Mouse (Mus musculus) left cerebral cortex, postnatal 14 days (tissue): ENCODE data around the gene Sh3rf1. TPM values are rescaled to one million over a fixed set of nuclear protein-coding genes. Genes with fewer than 3 reads are reported as not detected.

ENCODE experiments used
- DNase-seq, 2 experiments: peaks; one replicate each; pipeline ENCODE4 v3.0.0; 2021 to 2022; ENCODE audit warnings: low spot score in 2 of 2, mixed read lengths in 1 of 2
- intact Hi-C: fragments of 180-260 bp; cut with DNase I; formaldehyde crosslinking; loops from one replicate; pipeline ENCODE4 v1.15.1; 2025
- total RNA-seq, 2 experiments: library from RNA; stranded (reverse); gene quantifications; 2 replicates each; pipeline ENCODE4 v1.2.3; 2021

Sh3rf1 gene
- total RNA-seq, 2 experiments from 2014 or later, result 39.5 to 41.7 TPM

DNA sequence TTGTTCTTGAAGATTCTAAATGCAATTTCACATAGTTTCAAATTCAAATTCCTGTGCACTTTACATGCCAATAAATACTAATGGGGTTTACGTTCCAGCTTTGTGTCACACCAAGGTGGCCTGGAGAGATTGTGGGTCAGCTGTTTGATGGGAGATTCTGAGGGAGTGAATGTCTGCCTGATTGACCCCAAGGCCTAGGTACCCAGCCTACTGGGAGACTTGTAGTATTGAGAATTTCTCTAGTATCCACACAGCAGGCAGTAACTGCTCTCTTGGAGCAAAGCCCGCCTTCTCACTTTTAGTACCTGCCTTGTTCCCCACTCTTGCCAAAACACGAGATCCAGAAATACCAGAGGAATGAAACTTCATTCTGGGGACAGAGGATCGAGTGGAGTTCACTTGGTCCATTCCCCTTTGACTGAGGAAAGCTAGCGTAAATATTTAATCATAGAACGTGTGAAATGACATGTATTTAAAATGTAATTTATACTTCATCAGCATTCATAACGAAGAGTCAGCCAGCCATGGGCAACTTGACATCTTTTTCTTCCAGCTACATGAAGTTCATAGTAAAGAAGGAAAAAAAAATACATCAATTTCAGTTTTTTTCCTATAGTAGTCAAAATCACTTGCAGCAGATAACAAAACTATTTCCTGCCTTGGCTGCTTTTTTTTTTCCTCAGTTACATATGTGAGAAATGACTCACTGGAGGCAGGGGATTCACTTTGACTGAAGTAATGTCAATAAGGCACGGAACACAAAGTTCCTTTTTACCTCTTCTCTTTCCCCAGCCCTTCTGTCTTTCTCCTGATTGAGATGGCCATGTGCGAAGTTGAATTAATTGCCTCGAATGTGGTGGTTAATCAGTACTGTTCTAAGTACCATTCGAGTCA, 52.0 kb downstream of the Sh3rf1 start:
- intact Hi-C loops, result no loop called here
- no peak for DNase-seq

DNA sequence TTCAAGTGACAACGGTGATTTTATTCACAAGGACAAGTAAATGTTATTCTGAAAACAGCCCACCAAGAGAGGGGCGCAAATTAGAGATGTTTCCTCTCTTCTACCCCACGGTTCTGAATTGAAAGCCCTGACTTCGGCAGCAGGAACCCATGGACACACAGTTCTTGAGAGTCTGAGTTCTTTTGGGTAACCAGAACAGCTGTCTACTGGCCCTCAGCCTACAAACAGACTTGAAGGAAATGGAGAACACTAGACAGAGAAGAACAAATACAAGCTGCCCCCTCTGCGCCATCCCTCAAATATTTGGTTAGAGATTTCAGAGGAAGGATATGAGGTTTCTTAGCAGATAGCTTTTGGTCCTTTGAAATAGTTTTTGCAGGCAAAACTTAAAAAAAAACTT, 52.7 kb downstream of the Sh3rf1 start:
- DNase-seq, result no peak
- intact Hi-C loops, result no loop called here

DNA sequence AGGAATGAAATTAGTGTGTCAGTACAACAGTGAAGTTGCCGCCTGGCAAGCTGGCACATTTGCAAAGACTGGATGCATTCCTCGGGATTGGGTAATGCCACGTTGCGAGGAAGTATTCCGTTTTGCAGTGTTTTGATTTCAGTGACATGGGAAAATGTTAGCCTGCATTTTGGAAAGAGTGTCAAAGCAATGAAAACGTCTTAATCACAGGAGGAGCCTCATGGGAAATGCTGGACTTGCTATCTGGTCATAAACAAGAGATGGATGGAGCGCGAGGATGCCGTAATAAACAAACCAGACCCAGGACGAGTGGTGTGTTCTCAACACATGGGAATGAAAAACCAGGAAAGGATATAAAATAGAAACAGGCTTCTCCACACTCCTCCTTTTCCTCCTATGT, 55.4 kb downstream of the Sh3rf1 start:
- intact Hi-C loops, result no loop called here
- no peak for DNase-seq

DNA sequence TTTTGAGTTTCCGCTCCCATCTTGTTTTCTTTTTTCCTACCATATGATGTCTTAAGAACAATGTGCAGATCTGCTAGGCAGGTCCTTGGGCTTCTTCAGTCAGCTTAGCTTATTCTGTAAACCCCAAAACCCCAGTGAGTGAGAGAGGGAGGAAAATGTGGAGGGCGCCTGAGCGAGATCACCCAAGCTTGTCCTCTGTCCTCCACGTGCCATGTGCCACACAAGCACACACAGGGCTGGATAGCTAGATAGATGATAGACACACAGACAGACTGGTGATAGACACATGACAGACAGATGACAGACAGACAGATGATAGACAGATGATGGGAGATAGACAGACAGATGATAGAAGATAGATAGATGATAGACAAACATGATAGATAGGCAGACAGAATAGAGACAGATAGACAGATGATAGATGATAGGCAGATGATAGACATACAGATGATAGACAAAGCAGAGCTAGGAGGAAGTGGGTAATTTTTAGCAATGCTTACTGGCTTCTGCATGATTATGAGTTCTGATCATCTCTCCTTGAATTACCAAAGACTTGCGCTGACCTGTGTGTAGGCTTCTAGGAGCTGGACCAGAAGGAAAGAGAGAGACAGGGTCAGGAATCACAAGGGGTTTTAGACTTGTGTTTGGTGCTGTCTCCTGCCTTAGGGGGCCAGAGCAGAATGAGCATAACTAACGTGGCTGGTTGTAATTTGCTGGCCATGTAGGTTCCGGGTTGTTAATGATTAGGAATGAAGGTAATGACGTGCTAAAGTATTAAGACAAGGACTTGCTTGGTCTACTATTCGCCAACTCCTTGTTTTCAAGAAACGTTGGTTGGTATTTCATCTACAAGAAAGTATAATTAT, 58.9 kb downstream of the Sh3rf1 start:
- intact Hi-C loops, result loop anchor here (10.0 kb wide), 1 partner anchor 58 kb away; the partner anchor contains the start of gene Sh3rf1
- no peak for DNase-seq

DNA sequence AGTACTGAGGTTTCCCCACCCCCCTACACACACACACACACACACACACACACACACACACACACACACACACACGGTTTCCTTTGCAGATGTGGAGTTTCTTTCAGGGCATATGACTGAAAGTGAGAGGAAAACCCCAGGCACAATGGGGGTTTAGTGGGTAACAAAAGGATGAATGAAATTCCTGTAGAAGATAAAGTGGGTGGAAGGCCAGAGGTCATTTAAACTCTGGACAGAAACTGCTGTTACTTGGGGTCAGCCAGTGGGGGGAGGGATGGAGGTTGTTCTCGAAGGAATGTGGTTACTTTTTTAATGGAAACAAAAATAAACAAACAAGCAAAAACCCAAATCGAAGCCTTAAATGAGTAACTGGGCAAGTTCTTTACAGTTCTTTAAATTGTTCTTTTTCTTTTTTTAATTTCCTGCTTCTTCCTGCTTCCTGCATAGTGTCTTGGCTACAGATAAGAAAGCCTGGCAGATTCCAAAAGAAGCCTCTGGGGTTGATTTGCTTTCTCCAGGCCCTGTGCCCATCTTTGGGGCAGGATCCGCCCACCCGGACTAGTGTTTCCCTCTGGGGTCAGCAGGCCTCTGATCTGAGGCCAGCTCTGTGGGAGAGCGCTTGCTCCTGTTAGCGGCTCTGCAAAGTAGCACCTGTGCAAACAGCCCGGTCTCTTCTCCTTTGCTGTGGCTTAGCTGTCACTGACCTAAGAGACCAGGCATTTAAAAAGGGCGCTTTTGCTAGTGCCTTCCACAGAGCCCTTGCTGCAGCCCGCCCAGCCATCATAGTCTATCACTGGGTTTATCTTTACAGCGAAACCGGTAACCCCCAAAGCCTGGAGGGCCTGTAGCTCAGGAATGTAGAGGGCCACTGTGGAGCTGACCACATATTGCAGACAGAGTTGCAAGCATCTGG, 59.8 kb downstream of the Sh3rf1 start:
- intact Hi-C loops, result loop anchor here (10.0 kb wide), 1 partner anchor 59 kb away; the partner anchor contains the start of gene Sh3rf1
- DNase-seq, result no peak

DNA sequence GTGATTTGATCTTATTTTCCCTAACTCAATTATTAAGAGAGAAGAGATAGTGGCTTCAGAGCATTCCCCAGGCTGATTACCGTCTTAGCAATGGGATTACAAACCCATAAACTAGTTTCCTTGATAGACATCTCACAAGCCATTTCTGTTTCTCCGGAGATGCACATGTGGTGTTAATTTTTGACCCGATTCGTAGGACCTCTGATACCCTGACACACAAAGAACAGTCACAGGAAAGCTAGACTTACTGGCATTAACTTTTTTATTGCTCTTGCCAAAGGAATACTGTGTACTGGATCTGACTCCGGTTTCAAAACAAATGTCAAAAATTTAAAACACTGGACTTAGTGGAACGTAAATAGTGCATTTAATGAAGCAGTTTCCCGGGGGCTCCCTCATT, 62.2 kb downstream of the Sh3rf1 start:
- DNase-seq, result no peak
- intact Hi-C loops, result loop anchor here (10.0 kb wide), 1 partner anchor 61 kb away; the partner anchor contains the start of gene Sh3rf1

DNA sequence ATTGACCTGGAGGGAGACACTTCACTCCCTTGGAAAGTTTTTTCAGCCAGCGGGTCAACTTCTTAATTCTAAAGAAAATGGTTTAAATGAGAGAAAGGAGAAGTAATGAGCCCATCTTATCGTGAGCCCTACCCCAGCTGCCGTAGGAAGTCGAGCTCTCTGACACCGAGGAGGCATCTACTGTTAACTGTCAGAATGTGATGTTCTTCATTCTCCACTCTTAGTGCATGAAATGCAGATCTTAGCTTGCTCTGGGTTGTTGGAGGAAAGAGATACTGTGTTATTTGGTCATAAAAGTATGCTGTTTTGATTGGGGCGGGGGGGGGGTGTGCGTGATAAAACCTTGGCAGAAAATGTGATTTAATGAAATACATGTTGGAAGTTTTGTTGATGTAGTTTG, 62.7 kb downstream of the Sh3rf1 start:
- DNase-seq, result no peak
- intact Hi-C loops, result loop anchor here (10.0 kb wide), 1 partner anchor 62 kb away; the partner anchor contains the start of gene Sh3rf1

DNA sequence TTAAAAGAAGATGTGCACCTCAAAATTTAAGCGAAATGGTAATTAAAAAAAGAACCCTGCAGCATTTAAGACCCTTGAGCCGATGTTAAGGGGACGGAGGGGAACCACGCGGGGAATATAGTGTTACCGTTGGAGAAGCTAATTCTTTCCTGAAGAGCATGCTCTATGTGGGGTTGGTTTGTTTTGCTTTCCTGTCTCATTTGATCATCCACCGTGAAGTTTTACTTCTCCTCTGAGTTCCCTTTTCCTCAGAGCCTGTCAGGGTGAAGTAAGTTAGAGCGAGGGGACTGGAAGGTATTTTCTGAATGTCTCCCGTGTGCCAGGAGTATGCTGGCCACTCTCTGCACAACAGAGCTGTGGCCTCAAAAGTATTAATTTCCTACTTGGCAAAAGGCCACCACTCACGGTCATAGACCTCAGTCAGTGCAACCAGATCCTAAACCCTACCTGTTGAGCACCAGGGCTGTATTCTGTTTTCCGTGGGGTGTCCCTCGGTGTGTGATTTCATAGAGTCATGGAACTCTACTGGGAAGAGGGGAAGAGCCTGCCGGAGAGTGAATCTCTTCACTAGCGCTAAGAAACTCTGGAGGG, 63.2 kb downstream of the Sh3rf1 start:
- intact Hi-C loops, result loop anchor here (10.0 kb wide), 1 partner anchor 62 kb away; the partner anchor contains the start of gene Sh3rf1
- DNase-seq, result no peak

DNA sequence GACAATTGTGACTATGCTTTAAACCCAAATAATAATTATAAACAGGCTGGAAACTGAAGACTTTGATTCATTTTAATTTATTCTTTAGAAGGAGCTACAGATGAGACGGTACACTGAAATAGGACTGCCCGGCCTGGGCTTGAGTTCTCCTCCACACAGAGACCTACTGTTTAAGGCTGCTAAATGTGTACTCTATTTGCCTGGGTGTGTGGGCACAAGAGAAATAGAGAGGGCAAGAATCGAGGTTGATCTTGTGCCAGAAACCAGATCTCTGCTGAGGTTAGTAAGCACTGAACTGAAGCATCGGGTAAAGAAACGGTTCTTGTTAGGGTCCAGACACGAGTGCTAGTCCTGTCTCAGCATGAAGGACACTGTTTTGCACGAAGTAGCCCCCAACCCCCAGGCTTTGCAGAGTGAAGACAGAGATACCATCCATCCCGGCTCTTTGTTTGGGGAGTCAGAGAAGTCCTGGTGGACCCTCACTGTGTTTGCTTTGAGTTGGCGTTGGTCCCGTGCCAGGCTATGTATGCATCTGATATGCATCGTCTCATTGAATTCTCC, 64.4 kb downstream of the Sh3rf1 start:
- peak; percentile 52 to 57 for DNase-seq
- intact Hi-C loops, result loop anchor here (10.0 kb wide), 1 partner anchor 63 kb away; the partner anchor contains the start of gene Sh3rf1

DNA sequence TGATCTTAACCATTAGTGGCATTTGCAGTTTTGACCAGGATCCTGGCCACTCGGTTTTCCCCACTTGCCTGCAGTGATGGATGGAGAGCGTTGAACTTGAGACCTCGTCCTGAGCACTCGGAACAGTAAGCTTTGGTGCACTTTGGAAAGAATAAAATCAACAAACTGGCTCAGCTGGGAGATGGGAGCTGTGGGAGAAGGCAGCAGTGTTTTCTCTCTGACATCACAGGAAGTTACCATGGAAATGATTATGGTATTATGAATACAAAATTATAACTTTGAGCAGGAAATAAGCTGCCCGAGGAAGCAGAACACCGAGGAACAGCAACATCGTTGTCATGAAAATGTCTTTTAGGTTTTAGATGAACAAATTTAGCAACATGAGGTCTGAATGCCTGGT, 65.0 kb downstream of the Sh3rf1 start:
- no peak for DNase-seq
- intact Hi-C loops, result loop anchor here (10.0 kb wide), 1 partner anchor 64 kb away; the partner anchor contains the start of gene Sh3rf1

DNA sequence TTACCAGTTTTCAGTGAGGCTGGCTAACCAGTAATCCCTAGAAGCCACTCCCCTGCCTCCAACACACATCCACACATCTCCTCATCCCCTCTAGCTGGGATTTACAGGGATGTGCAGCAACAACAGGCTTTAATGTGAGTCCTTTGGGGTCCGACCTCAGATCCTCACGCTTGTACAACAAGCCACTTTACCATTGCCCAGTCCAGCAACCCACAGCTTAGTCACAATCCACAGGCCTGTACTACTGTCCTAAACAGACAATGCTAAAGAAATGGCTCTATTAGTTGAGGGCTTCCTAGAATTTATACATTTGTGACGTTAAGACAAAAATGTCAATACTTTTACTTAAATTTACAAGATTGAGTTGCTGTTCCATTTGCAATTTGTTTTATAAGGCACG, 71.4 kb downstream of the Sh3rf1 start:
- no peak for DNase-seq
- intact Hi-C loops, result no loop called here

DNA sequence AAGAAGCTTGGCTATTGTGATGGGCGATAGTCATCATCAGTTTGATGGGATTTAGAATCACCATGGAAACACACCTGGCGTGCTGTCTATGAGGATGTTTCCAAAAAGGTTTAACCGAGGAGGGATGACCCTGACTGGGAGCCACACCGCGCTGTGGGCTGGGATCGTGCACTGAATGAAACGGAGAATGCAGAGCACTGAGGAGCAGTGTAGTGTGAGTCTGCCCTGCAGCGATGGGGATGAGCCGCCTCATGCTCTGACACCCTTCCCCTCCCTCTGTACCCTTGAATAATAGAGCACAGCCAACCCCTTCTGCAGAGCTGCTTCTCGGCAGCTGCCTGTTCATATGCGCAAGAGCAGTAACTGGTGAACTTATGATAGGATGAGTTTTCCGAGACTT, 71.8 kb downstream of the Sh3rf1 start:
- intact Hi-C loops, result no loop called here
- DNase-seq, result no peak

DNA sequence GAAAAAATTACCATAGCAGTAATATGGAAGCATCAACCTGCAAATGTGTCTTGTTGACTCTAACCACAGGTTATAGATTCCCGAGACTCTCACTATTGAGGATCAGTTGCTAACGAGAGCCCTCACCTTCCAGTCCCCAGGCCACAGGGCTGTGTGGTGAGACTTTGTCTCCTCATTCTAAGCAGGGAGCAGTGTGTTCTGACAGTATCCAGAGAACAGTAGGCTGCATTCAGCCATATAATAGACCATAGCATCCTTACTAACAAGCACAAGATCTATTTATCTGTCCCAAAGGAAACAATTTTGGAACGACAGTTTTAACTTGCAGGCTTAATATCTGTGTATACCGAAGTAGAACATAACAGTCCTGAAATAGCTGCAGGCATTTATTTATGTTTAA, 75.2 kb downstream of the Sh3rf1 start:
- intact Hi-C loops, result no loop called here
- DNase-seq, result no peak

DNA sequence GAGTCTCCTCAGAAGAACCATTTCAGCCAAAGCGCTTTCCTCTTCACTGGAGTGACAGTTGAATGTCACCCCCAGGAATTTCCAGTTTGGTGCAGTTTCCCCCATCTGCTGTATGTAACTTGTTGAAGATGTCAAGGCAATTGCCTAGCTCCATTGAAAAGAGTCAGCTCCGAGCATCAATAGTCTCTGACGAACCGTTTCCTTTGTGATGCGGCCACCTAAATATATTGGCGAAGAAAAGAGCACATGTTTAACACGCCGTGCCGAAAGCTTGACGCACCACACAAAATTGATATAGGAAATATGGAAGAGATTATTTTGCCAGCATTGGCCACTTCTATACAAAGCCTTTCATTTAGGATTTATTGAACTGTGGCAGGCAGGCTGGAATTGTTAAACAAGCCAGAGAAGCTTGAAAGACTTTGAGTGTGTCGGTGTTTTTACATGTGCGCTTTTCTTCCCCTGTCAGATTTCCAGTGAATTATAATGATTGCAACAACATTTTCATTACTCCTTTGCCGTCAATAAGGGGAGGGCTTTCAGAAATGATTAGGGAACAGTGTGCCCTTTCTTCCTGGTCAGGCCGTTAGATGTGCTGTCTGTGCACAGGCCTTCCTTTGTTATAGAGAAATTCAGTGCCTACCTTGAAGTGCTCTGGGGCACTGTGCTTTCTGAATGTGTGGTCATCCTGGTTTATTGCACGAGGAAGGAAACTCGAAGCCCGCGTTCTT, 77.8 kb downstream of the Sh3rf1 start:
- intact Hi-C loops, result no loop called here
- DNase-seq, result no peak

DNA sequence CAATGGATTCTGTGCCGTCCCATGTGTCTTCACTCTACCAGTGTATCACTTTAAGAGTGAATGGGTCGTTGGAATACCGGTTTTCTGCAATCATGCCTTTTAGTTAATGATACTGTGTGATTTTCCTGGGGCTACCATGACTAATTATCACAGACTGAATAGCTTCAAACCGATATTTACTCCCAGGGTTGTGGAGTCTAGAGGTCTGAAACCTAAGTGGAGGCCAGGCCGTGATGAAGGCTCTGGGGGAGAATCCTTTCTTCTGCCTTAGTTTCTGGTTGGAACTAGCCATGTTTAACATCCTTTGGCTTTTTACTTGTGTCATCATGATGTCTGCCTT, 78.3 kb downstream of the Sh3rf1 start:
- intact Hi-C loops, result no loop called here
- DNase-seq, result no peak

DNA sequence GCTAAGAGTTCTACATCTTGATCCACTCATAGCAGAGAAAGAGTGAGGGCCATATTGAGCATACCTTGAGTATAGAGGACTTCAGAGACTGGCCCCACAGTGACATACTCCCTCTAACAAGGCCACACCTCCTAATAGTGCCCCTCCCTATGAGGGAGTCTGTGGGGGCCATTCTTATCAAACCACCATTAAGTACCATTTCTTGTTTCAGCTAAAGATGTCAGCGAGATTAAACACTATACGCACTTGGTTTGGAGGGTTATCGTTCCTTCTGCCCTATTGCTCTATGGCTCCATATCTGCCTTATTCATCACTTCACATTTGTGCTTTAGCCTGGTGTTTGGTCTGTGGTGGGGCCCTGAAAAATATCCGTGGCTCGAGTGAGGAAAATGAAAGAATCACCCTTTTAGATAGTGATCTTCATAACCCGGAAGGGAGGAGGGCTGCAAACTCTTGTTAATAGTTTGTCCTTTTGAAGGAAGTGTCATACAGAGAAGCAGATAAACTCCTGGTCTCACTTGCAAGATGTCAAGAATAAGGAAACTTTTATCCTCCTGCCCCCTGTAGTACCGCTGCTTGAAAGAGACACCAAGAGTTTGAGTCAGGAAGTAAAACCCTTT, 81.9 kb downstream of the Sh3rf1 start:
- intact Hi-C loops, result no loop called here
- no peak for DNase-seq

DNA sequence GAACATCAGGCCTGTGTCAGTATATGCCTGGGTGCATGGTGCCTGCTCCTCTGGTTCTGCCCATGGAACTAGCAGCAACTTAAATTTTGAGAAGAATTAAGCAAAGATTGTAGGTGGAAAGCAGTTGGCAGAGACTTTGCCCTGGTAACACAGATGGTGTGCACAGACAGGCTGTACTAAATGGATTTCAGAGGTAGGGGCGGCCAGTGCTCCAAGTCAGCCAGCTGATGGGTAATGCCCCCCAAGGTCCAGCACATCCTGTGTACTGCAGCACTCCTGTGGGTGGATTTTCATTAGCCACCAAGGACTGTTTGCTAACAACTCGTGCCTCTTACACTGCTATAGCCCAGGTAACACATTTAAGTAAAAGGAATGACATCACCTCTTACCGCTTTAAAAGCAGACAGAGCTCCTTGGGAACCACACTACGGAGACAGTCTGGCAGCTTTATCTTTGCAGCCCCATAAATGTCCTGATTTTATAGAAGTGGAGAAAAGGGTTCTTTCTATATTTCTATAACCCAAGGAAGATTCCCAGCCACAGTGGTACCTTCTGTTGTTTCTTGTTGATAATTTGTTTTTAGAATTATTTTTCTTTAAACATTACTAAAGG, 82.9 kb downstream of the Sh3rf1 start:
- intact Hi-C loops, result no loop called here
- peak; percentile 45 to 76 for DNase-seq
